Mouse (Mus musculus) C2C12 (cell line): Measurements from ENCODE around the gene Rps19bp1. TPM values are rescaled to one million over a fixed set of nuclear protein-coding genes. Genes with fewer than 3 reads are reported as not detected.

Source experiments
- H3K27me3 ChIP-seq: one replicate; pipeline ENCODE4 v1.6.1; 2011; ENCODE audit not compliant: control insufficient read depth, insufficient read depth, insufficient read length
- H3K36me3 ChIP-seq: one replicate; pipeline ENCODE4 v1.6.1; 2011; ENCODE audit not compliant: control insufficient read depth, insufficient read depth
- H3K4me3 ChIP-seq: one replicate; pipeline ENCODE4 v1.5.1; 2011; ENCODE audit warnings: mild to moderate bottlenecking, control low read depth; ENCODE audit not compliant: poor library complexity, insufficient read depth, severe bottlenecking
- H3K79me2 ChIP-seq: one replicate; pipeline ENCODE4 v1.6.1; 2011; ENCODE audit not compliant: control insufficient read depth, insufficient read depth
- H3K79me3 ChIP-seq: one replicate; pipeline ENCODE4 v1.6.1; 2011; ENCODE audit warnings: low read depth, control low read depth
- H3ac ChIP-seq: one replicate; pipeline ENCODE3; 2011; ENCODE audit warnings: low read depth; ENCODE audit not compliant: control insufficient read depth, insufficient read length
- CEBPB ChIP-seq: IDR thresholded peaks from one replicate; pipeline ENCODE4 v1.6.1; 2011; ENCODE audit warnings: low read depth, mild to moderate bottlenecking, control low read depth, moderate library complexity
- CTCF ChIP-seq: IDR thresholded peaks from one replicate; pipeline ENCODE4 v1.5.1; 2011; ENCODE audit not compliant: control insufficient read depth, insufficient read depth, insufficient read length
- FOSL1 ChIP-seq: IDR thresholded peaks from one replicate; pipeline ENCODE4 v1.8.0; 2011; ENCODE audit warnings: mild to moderate bottlenecking, low read length; ENCODE audit not compliant: poor library complexity, insufficient read depth, severe bottlenecking
- MAX ChIP-seq: IDR thresholded peaks from one replicate; pipeline ENCODE4 v1.6.1; 2011; ENCODE audit warnings: mild to moderate bottlenecking, control low read depth
- MYOD1 ChIP-seq: IDR thresholded peaks from one replicate; pipeline ENCODE4 v1.6.1; 2011; ENCODE audit warnings: low read depth; ENCODE audit not compliant: control insufficient read depth, insufficient read length
- MYOG ChIP-seq: IDR thresholded peaks from one replicate; pipeline ENCODE4 v1.6.1; 2011; ENCODE audit not compliant: control insufficient read depth, insufficient read length; ENCODE audit errors: extremely low read depth
- USF1 ChIP-seq: IDR thresholded peaks from one replicate; pipeline ENCODE4 v1.6.1; 2011; ENCODE audit warnings: low read depth, mild to moderate bottlenecking, control low read depth, moderate library complexity
- long read RNA-seq, 2 experiments: library from polyadenylated mRNA; unstranded; transcript quantifications; one replicate each; pipeline ENCODE4 v2.0.0; 2019 to 2020
- polyA plus RNA-seq: library from polyadenylated mRNA; unstranded; fragments of >200 nt; fragmentation: generic; extraction: Trizol; gene quantifications from one replicate; pipeline ENCODE4 v1.2.1, GENCODE M21; 2012; ENCODE audit warnings: missing spikeins

Rps19bp1 gene
- 223 TPM for polyA plus RNA-seq
- long read RNA-seq, experiment 1, transcript Rps19bp1-202 (3 exons, 465 nt) = minor isoform, 6 of 107 reads
- long read RNA-seq, experiment 1, transcript Rps19bp1-201 (4 exons, 838 nt) = major isoform, 93 of 107 reads
- long read RNA-seq, experiment 1, partial matches to known transcripts = 4 of 107 reads
- long read RNA-seq, experiment 1, other reads (novel, unspliced or antisense) = 3 of 107 reads
- long read RNA-seq, experiment 2, transcript Rps19bp1-201 (4 exons, 838 nt) = major isoform, 13 of 15 reads
- long read RNA-seq, experiment 2, partial matches to known transcripts = 0 of 15 reads
- long read RNA-seq, experiment 2, other reads (novel, unspliced or antisense) = 2 of 15 reads

- peaks cover 34% of the 10 kb centered on the region for H3K36me3 ChIP-seq
- peaks cover 34% of the 10 kb centered on the region for H3K79me2 ChIP-seq
- peak within 1 kb of the TSS; percentile 74 for H3ac ChIP-seq
- H3K27me3 ChIP-seq = peaks cover 5% of the 10 kb centered on the region
- H3K79me3 ChIP-seq = peaks cover 17% of the 10 kb centered on the region
- H3K4me3 ChIP-seq = peak within 1 kb of the TSS; percentile 93
- TF ChIP-seq CTCF (no peak), MYOD1 (no peak), MAX (peak; percentile 96)
These were observed at the start of gene Rps19bp1 for GRCm38 (mm10) chr15:80263610-80264575. Gene Rps19bp1 (minus strand): TSS chr15:80264315.

GRCm38 (mm10) chr15:80306146-80306545 is 42.0 kb upstream of the Rps19bp1 start:
- Histone ChIP-seq H3K79me3 (no peaks in the 10 kb centered on the region), H3ac (no peak overlapping the region), H3K36me3 (no peaks in the 10 kb centered on the region), H3K79me2 (no peaks in the 10 kb centered on the region), H3K4me3 (no peak overlapping the region), H3K27me3 (peaks cover 48% of the 10 kb centered on the region)
- TF ChIP-seq CEBPB (no peak), FOSL1 (no peak), MYOD1 (no peak), USF1 (no peak), MYOG (no peak), MAX (no peak), CTCF (no peak)

- Histone ChIP-seq H3K27me3 (peaks cover 54% of the 10 kb centered on the region), H3ac (no peak overlapping the region), H3K79me3 (no peaks in the 10 kb centered on the region), H3K4me3 (no peak overlapping the region), H3K79me2 (no peaks in the 10 kb centered on the region), H3K36me3 (no peaks in the 10 kb centered on the region)
- TF ChIP-seq CTCF (no peak), FOSL1 (no peak), CEBPB (no peak)
These were observed 40.1 kb upstream of the Rps19bp1 start for GRCm38 (mm10) chr15:80304188-80304587.

GRCm38 (mm10) chr15:80303779-80304178 is 39.7 kb upstream of the Rps19bp1 start:
- no peaks in the 10 kb centered on the region for H3K36me3 ChIP-seq
- no peak overlapping the region for H3K4me3 ChIP-seq
- no peaks in the 10 kb centered on the region for H3K79me3 ChIP-seq
- H3K79me2 ChIP-seq = no peaks in the 10 kb centered on the region
- H3ac ChIP-seq = no peak overlapping the region
- no peak for TF ChIP-seq CTCF
- TF ChIP-seq MYOG = no peak
- no peak for TF ChIP-seq CEBPB
- no peak for TF ChIP-seq MAX
- TF ChIP-seq MYOD1 = no peak
- TF ChIP-seq USF1 = no peak
- TF ChIP-seq FOSL1 = no peak
- peaks cover 53% of the 10 kb centered on the region for H3K27me3 ChIP-seq

- H3K4me3 ChIP-seq = no peak overlapping the region
- TF ChIP-seq MYOD1 (no peak), FOSL1 (no peak), MYOG (no peak), CEBPB (no peak), MAX (no peak), CTCF (no peak), USF1 (no peak)
These were observed 33.0 kb upstream of the Rps19bp1 start for GRCm38 (mm10) chr15:80297146-80297545.

More at GRCm38 (mm10) chr15:80297146-80297545, 33.0 kb upstream of the Rps19bp1 start:
- Histone ChIP-seq H3ac (no peak overlapping the region), H3K27me3 (peaks cover 42% of the 10 kb centered on the region), H3K36me3 (no peaks in the 10 kb centered on the region), H3K79me3 (no peaks in the 10 kb centered on the region), H3K79me2 (no peaks in the 10 kb centered on the region)
